Mouse (Mus musculus) kidney, embryonic 14.5 days (tissue): Measurements from ENCODE around the gene Kif1b. TPM values are rescaled to one million over a fixed set of nuclear protein-coding genes. Genes with fewer than 3 reads are reported as not detected.

ENCODE experiments used
- ATAC-seq: fragments of 200-750 bp; cut with Nextera tagmentation; 2 replicates; pipeline ENCODE4 v1.8.0; 2017; ENCODE audit warnings: moderate number of reproducible peaks, mild to moderate bottlenecking, moderate TSS enrichment, moderate library complexity; ENCODE audit not compliant: low FRiP score, low TSS enrichment
- H3K27ac ChIP-seq: fragments of 300-500 bp; sonication (generic); 2 replicates; pipeline ENCODE4 v1.5.1; 2014; ENCODE audit warnings: low read depth, mild to moderate bottlenecking, low read length, moderate library complexity, mixed read lengths
- H3K27me3 ChIP-seq: fragments of 300-500 bp; sonication (generic); 2 replicates; pipeline ENCODE4 v1.6.1; 2014; ENCODE audit warnings: mild to moderate bottlenecking, low read length; ENCODE audit not compliant: control insufficient read depth, insufficient read depth
- H3K36me3 ChIP-seq: fragments of 300-500 bp; sonication (generic); 2 replicates; pipeline ENCODE4 v1.6.1; 2014; ENCODE audit warnings: low read length, mixed read lengths; ENCODE audit not compliant: control insufficient read depth, insufficient read depth
- H3K4me1 ChIP-seq: fragments of 300-500 bp; sonication (generic); 2 replicates; pipeline ENCODE4 v1.6.1; 2014; ENCODE audit warnings: low read length, mixed read lengths; ENCODE audit not compliant: control insufficient read depth, insufficient read depth
- H3K4me2 ChIP-seq: fragments of 300-500 bp; sonication (generic); replicated peaks from 2 replicates; pipeline ENCODE4 v1.6.1; 2014; ENCODE audit warnings: low read depth, mild to moderate bottlenecking, low read length
- H3K4me3 ChIP-seq: fragments of 300-500 bp; sonication (generic); 2 replicates; pipeline ENCODE4 v1.5.1; 2014; ENCODE audit warnings: mild to moderate bottlenecking, low read length
- H3K9ac ChIP-seq: fragments of 300-500 bp; sonication (generic); 2 replicates; pipeline ENCODE4 v1.6.1; 2014; ENCODE audit warnings: low read depth, mild to moderate bottlenecking, low read length, moderate library complexity
- H3K9me3 ChIP-seq: fragments of 300-500 bp; sonication (generic); 2 replicates; pipeline ENCODE4 v1.6.1; 2016; ENCODE audit warnings: low read length; ENCODE audit not compliant: control insufficient read depth
- WGBS: fragments of 180-500 bp; shearing (Covaris S2); extraction: QIAGEN DNeasy Blood & Tissue Kit; methylation state at CpG from one replicate; pipeline ENCODE4 v1.1.7; 2014; 5-methylcytosine and 5-hydroxymethylcytosine counted together
- polyA plus RNA-seq: library from polyadenylated mRNA; unstranded; fragments of >200 nt; fragmentation: Nextera tagmentation; extraction: Ambion mirVana; gene quantifications from 2 replicates; pipeline ENCODE4 v1.2.1, GENCODE M21; 2014

Gene Kif1b
- polyA plus RNA-seq, 1 experiment from 2014 or later = 35.7 TPM

GRCm38 (mm10) chr4:149338137-149338536 lies 30.6 kb upstream of the Kif1b start:
- H3K9me3 ChIP-seq = no peaks in the 10 kb centered on the region
- H3K36me3 ChIP-seq = peaks cover 88% of the 10 kb centered on the region
- no peak overlapping the region for H3K27ac ChIP-seq
- 84% methylated on average over 2 of the region's 2 CpGs for WGBS
- H3K4me3 ChIP-seq = no peak overlapping the region
- ATAC-seq = no peak
- no peaks in the 10 kb centered on the region for H3K27me3 ChIP-seq
- H3K9ac ChIP-seq = no peak overlapping the region
- no peaks in the 10 kb centered on the region for H3K4me1 ChIP-seq
- no peak overlapping the region for H3K4me2 ChIP-seq

- Histone ChIP-seq H3K9ac (no peak overlapping the region), H3K27ac (no peak overlapping the region), H3K4me2 (no peak overlapping the region), H3K36me3 (peaks cover 88% of the 10 kb centered on the region), H3K9me3 (no peaks in the 10 kb centered on the region), H3K4me1 (no peaks in the 10 kb centered on the region), H3K27me3 (no peaks in the 10 kb centered on the region), H3K4me3 (no peak overlapping the region)
- WGBS = 87% methylated on average over 9 of the region's 9 CpGs
- no peak for ATAC-seq
Observed at GRCm38 (mm10) chr4:149337353-149337752, 29.9 kb upstream of the Kif1b start.

GRCm38 (mm10) chr4:149336302-149336701 lies 28.8 kb upstream of the Kif1b start:
- 92% methylated on average over 7 of the region's 7 CpGs for WGBS
- no peak overlapping the region for H3K27ac ChIP-seq

GRCm38 (mm10) chr4:149334881-149335280 lies 27.4 kb upstream of the Kif1b start:
- Histone ChIP-seq H3K27ac (no peak overlapping the region), H3K27me3 (no peaks in the 10 kb centered on the region), H3K4me3 (no peak overlapping the region), H3K9ac (no peak overlapping the region; the same call in 1 of the 2 replicates), H3K36me3 (peaks cover 90% of the 10 kb centered on the region), H3K4me2 (no peak overlapping the region), H3K4me1 (no peaks in the 10 kb centered on the region), H3K9me3 (no peaks in the 10 kb centered on the region)
- no peak for ATAC-seq
- WGBS = 94% methylated on average over 11 of the region's 11 CpGs

More at GRCm38 (mm10) chr4:149336302-149336701, 28.8 kb upstream of the Kif1b start:
- peaks cover 85% of the 10 kb centered on the region for H3K36me3 ChIP-seq
- no peak overlapping the region for H3K4me3 ChIP-seq
- no peaks in the 10 kb centered on the region for H3K4me1 ChIP-seq
- H3K9me3 ChIP-seq = no peaks in the 10 kb centered on the region
- H3K4me2 ChIP-seq = no peak overlapping the region
- H3K27me3 ChIP-seq = no peaks in the 10 kb centered on the region
- no peak overlapping the region for H3K9ac ChIP-seq
- ATAC-seq = no peak

- no peak for ATAC-seq
- H3K4me3 ChIP-seq = no peak overlapping the region
- H3K9me3 ChIP-seq = no peaks in the 10 kb centered on the region
- H3K4me1 ChIP-seq = no peaks in the 10 kb centered on the region
- H3K27me3 ChIP-seq = no peaks in the 10 kb centered on the region
- H3K36me3 ChIP-seq = peaks cover 94% of the 10 kb centered on the region
- no peak overlapping the region for H3K4me2 ChIP-seq
- H3K9ac ChIP-seq = no peak overlapping the region
- 90% methylated on average over 7 of the region's 7 CpGs for WGBS
- H3K27ac ChIP-seq = no peak overlapping the region
Observed at GRCm38 (mm10) chr4:149332726-149333125, 25.2 kb upstream of the Kif1b start.

- ATAC-seq = no peak
- H3K4me2 ChIP-seq = no peak overlapping the region
- H3K4me3 ChIP-seq = no peak overlapping the region
- WGBS = 99% methylated on average over 5 of the region's 5 CpGs
- no peak overlapping the region for H3K9ac ChIP-seq
- H3K27me3 ChIP-seq = no peaks in the 10 kb centered on the region
- no peak overlapping the region for H3K27ac ChIP-seq
- no peaks in the 10 kb centered on the region for H3K4me1 ChIP-seq
- H3K9me3 ChIP-seq = no peaks in the 10 kb centered on the region
- H3K36me3 ChIP-seq = peaks cover 79% of the 10 kb centered on the region
Observed at GRCm38 (mm10) chr4:149330495-149330894, 23.0 kb upstream of the Kif1b start.

GRCm38 (mm10) chr4:149328735-149329134 lies 21.2 kb upstream of the Kif1b start:
- Histone ChIP-seq H3K9ac (no peak overlapping the region), H3K4me2 (no peak overlapping the region), H3K4me3 (no peak overlapping the region), H3K36me3 (peaks cover 61% of the 10 kb centered on the region), H3K9me3 (no peaks in the 10 kb centered on the region), H3K4me1 (no peaks in the 10 kb centered on the region), H3K27ac (no peak overlapping the region), H3K27me3 (no peaks in the 10 kb centered on the region)
- WGBS = 86% methylated on average over 4 of the region's 4 CpGs
- ATAC-seq = no peak

- Histone ChIP-seq H3K9ac (no peak overlapping the region), H3K36me3 (peaks cover 47% of the 10 kb centered on the region), H3K4me1 (no peaks in the 10 kb centered on the region), H3K4me2 (no peak overlapping the region), H3K9me3 (no peaks in the 10 kb centered on the region), H3K4me3 (no peak overlapping the region), H3K27me3 (no peaks in the 10 kb centered on the region), H3K27ac (no peak overlapping the region)
- no peak for ATAC-seq
- WGBS = 92% methylated on average over 7 of the region's 7 CpGs
Observed at GRCm38 (mm10) chr4:149327281-149327680, 19.8 kb upstream of the Kif1b start.

- Histone ChIP-seq H3K4me3 (no peak overlapping the region), H3K27ac (no peak overlapping the region), H3K36me3 (peaks cover 32% of the 10 kb centered on the region), H3K9me3 (no peaks in the 10 kb centered on the region), H3K4me2 (no peak overlapping the region), H3K9ac (no peak overlapping the region), H3K27me3 (no peaks in the 10 kb centered on the region), H3K4me1 (no peaks in the 10 kb centered on the region)
- ATAC-seq = no peak
- WGBS = 92% methylated on average over 10 of the region's 10 CpGs
Observed at GRCm38 (mm10) chr4:149325411-149326162, 18.1 kb upstream of the Kif1b start.
